Mouse (Mus musculus) erythroblast, embryonic 14.5 days (primary cell): ENCODE data around the gene Epha4. TPM values are rescaled to one million over a fixed set of nuclear protein-coding genes. Genes with fewer than 3 reads are reported as not detected.

ENCODE experiments used
- H3K27me3 ChIP-seq: 2 replicates; pipeline ENCODE4 v1.6.1; 2012; ENCODE audit warnings: inconsistent platforms; ENCODE audit not compliant: control insufficient read depth
- H3K36me3 ChIP-seq: 2 replicates; pipeline ENCODE4 v1.6.1; 2012; ENCODE audit warnings: mild to moderate bottlenecking, inconsistent platforms; ENCODE audit not compliant: control insufficient read depth
- H3K4me1 ChIP-seq: 2 replicates; pipeline ENCODE4 v1.6.1; 2012; ENCODE audit warnings: inconsistent platforms; ENCODE audit not compliant: control insufficient read depth
- H3K4me3 ChIP-seq: replicated peaks from 2 replicates; pipeline ENCODE3; 2012; ENCODE audit warnings: moderate library complexity, mild to moderate bottlenecking, inconsistent platforms
- H3K9me3 ChIP-seq: 2 replicates; pipeline ENCODE4 v1.6.1; 2012; ENCODE audit warnings: low read length, inconsistent platforms, mixed read lengths; ENCODE audit not compliant: control insufficient read depth
- GATA1 ChIP-seq: IDR thresholded peaks from 2 replicates; pipeline ENCODE4 v1.6.1; 2012; ENCODE audit warnings: low read length, inconsistent platforms, mixed read lengths
- TAL1 ChIP-seq: IDR thresholded peaks from 3 replicates; pipeline ENCODE4 v1.6.1; 2012; ENCODE audit warnings: low read length, inconsistent platforms, mixed read lengths
- polyA plus RNA-seq: library from polyadenylated mRNA; stranded (reverse); fragments of >175 nt; gene quantifications from 2 replicates; pipeline ENCODE4 v1.2.3, GENCODE M21; 2012

Gene Epha4
- polyA plus RNA-seq, 1 experiment: not detected

DNA sequence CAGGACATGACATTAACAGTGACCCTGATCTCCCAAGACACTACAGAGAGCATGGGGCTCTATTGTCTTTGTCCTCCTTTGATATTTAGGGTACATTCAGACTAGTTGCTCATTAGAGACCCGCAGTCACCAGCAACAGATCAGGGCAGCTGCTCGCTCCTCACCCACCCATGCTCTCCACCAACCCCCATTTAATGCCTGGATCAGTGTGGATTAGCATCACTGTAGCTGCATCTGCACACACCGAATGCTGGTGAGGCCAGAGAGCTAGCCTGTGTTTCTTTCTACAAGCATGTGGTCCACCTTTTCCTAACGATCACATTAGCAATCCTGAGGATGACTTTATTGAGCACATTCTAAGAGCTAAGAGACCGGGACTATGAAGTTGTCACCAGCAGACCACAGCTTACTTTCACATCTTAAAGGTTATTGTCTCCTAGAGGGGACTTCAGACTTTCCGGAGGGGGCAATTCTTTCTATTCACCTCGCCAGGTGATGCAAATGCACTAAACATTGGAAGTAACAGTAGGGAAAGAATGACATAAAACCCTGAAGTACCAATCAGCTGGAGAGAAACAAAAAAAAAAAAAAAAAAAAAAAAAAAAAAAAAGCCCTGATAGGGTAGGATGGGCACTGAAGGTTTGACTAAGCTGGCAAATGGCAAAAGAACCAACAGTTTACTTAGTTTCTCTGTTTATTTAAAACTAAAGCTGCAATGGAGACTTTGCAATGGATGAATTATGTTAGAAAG lies 58.0 kb downstream of the Epha4 start:
- Histone ChIP-seq H3K4me3 (no peak overlapping the region), H3K4me1 (no peaks in the 10 kb centered on the region), H3K36me3 (no peaks in the 10 kb centered on the region), H3K9me3 (no peaks in the 10 kb centered on the region), H3K27me3 (no peaks in the 10 kb centered on the region)
- TF ChIP-seq TAL1 (no peak), GATA1 (no peak)

DNA sequence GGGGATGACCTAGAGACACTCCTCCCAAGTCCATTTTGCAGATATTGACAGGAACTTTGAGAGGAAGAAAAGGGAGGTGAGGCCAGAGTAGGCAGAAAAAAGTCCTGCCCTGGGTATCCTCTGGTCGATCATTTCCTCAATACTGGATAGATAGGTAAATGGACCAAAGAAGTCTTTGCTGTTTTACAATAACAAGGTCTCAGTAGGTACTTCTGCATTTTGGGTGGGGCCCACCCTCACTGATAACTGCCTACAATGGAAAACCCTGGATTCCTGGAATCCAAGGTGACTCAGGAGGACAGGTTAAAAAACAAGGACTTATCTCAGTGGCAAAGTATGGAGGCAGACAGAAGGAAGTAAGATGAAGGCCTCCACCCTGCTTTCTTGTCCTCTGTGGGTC lies 61.1 kb downstream of the Epha4 start:
- Histone ChIP-seq H3K9me3 (no peaks in the 10 kb centered on the region), H3K4me1 (no peaks in the 10 kb centered on the region), H3K27me3 (no peaks in the 10 kb centered on the region), H3K4me3 (no peak overlapping the region), H3K36me3 (no peaks in the 10 kb centered on the region)
- TF ChIP-seq GATA1: no peak
- no peak for TF ChIP-seq TAL1

- no peaks in the 10 kb centered on the region for H3K27me3 ChIP-seq
- no peaks in the 10 kb centered on the region for H3K9me3 ChIP-seq
- H3K4me1 ChIP-seq: no peaks in the 10 kb centered on the region
- no peaks in the 10 kb centered on the region for H3K36me3 ChIP-seq
- no peak overlapping the region for H3K4me3 ChIP-seq
- no peak for TF ChIP-seq GATA1
- TF ChIP-seq TAL1: no peak
Observed at GRCm38 (mm10) chr1:77452721-77453120, 62.2 kb downstream of the Epha4 start.

DNA sequence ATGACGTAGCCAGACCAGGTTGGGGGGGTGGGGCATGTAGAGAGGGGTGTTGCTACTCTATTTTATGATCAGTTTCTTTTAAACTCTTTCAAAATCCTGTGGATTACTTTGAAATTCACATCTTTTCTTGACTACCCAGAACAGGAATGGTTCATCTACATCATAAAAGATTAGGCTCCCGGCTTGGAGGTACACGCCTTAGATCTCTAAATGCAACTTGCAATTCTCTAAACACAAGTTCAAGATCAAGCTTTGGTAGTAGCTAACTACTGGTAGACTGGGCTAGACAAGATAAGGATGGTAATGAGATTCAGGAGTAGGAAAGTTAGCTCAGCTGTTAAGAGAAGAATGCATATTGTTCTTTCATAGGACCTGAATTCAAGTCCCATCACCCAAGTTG lies 63.3 kb downstream of the Epha4 start:
- no peaks in the 10 kb centered on the region for H3K36me3 ChIP-seq
- no peaks in the 10 kb centered on the region for H3K27me3 ChIP-seq
- H3K4me1 ChIP-seq: no peaks in the 10 kb centered on the region
- no peaks in the 10 kb centered on the region for H3K9me3 ChIP-seq
- no peak overlapping the region for H3K4me3 ChIP-seq
- TF ChIP-seq GATA1: no peak
- no peak for TF ChIP-seq TAL1

- TF ChIP-seq GATA1 (no peak), TAL1 (no peak)
- Histone ChIP-seq H3K4me3 (no peak overlapping the region), H3K9me3 (no peaks in the 10 kb centered on the region), H3K27me3 (no peaks in the 10 kb centered on the region), H3K4me1 (no peaks in the 10 kb centered on the region), H3K36me3 (no peaks in the 10 kb centered on the region)
Observed at GRCm38 (mm10) chr1:77450201-77450600, 64.7 kb downstream of the Epha4 start.

DNA sequence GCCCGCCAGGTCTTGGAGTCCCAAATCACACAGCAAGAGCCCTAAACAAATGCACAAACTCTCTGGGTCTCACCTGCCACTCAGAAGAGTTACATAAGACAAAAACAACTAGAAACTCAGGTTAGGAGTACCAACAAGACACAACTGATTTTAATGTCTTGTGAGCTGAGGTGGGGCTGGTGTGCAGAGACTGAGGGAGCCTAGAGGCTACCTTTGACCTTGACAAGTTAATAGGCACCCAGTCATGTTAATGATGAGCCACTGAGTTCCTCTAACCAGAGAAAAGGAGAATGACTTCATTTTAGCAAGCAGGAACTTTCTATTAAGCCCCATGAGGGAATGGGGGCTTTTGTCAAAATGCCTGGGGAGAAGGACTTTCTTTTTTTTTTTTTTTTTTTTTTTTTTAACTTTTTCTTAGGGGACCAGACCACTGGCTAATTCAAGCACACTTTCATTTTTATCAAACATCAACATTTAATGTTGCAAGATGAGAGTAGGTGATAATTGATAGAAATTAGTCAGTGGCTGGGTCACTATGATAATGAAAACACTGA lies 67.8 kb downstream of the Epha4 start:
- no peak for TF ChIP-seq TAL1
- no peak for TF ChIP-seq GATA1
- no peaks in the 10 kb centered on the region for H3K9me3 ChIP-seq
- no peak overlapping the region for H3K4me3 ChIP-seq
- H3K4me1 ChIP-seq: no peaks in the 10 kb centered on the region
- H3K36me3 ChIP-seq: no peaks in the 10 kb centered on the region
- H3K27me3 ChIP-seq: no peaks in the 10 kb centered on the region

DNA sequence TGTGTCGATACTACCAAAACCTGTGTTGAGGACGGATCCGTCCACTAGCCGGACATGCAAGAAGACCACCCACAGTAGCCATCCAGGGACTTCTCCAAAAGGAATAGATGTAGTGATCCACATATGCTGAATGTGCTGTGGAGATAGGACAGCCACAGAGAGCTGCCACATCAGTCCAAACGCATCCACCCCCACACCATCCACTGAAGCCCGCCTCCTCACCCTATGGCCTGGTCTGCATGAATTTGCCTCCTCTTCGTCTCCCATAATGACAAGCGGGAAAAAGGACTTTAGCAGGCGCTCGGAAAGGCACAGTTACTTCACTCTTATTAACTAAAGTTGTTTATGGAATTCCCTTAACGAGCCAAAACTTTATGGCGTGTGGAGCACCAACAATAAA lies 68.5 kb downstream of the Epha4 start:
- no peaks in the 10 kb centered on the region for H3K27me3 ChIP-seq
- TF ChIP-seq TAL1 (no peak), GATA1 (no peak)
- no peaks in the 10 kb centered on the region for H3K4me1 ChIP-seq
- H3K4me3 ChIP-seq: no peak overlapping the region
- H3K9me3 ChIP-seq: no peaks in the 10 kb centered on the region
- no peaks in the 10 kb centered on the region for H3K36me3 ChIP-seq

DNA sequence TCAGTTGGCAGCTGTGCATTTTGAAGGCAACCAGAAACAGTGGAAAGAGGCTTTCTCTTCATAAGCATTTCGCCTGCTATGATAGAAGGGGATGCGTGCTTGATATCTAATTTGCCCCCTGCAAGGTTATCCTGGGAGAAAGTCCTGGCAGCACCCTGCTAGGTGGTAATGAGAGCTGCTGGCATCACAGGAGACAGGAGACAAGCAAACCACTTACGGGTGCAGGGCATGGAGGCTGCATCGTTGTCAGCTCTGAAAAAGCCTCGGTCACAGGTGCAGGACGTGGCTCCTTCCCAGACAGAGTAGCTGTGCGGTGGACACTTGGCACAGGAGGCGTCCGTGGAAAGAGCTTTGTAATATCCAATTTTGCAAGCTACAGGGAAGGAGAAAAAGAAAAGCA lies 70.2 kb downstream of the Epha4 start:
- H3K36me3 ChIP-seq: no peaks in the 10 kb centered on the region
- H3K27me3 ChIP-seq: no peaks in the 10 kb centered on the region
- TF ChIP-seq GATA1: no peak
- no peak for TF ChIP-seq TAL1
- no peak overlapping the region for H3K4me3 ChIP-seq
- H3K4me1 ChIP-seq: no peaks in the 10 kb centered on the region
- H3K9me3 ChIP-seq: no peaks in the 10 kb centered on the region

- Histone ChIP-seq H3K4me3 (no peak overlapping the region), H3K36me3 (no peaks in the 10 kb centered on the region), H3K4me1 (no peaks in the 10 kb centered on the region), H3K27me3 (no peaks in the 10 kb centered on the region), H3K9me3 (no peaks in the 10 kb centered on the region)
- TF ChIP-seq TAL1 (no peak), GATA1 (no peak)
Observed at GRCm38 (mm10) chr1:77441987-77442386, 72.9 kb downstream of the Epha4 start.
